Mouse (Mus musculus) testis, adult 2 months (tissue): ENCODE measurements around the gene Arntl2.

ENCODE experiments used
- CTCF ChIP-seq: fragments of 200-500 bp; IDR thresholded peaks from 2 replicates; pipeline ENCODE4 v1.5.1; 2012; ENCODE audit warnings: low read depth, mild to moderate bottlenecking, inconsistent platforms, low read length, moderate library complexity; ENCODE audit not compliant: control insufficient read depth, insufficient read depth, insufficient replicate concordance
- POLR2A ChIP-seq: fragments of 200-500 bp; IDR thresholded peaks from 2 replicates; pipeline ENCODE4 v1.6.1; 2012; ENCODE audit warnings: low read depth, mild to moderate bottlenecking, inconsistent platforms, low read length, moderate library complexity; ENCODE audit not compliant: control insufficient read depth

DNA sequence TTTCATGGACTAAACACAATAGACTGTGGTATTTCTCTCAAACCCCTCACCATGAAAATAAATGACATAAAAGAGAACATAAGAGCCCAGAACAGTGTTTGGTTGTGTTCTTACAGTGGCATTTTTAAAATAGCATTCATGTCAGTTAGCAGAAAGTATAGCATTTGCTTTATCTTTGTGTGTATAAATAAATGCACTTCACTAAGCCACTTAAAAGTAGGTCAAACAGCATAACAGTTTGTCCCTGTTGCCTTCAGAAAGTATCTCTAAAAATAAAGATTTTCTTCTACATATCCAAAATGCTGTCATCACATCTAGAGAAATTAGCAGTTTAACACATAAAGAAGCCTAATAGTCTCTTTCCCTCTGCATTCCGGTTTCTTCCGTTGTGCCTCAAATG lies 61.5 kb downstream of the Arntl2 start:
- no peak for TF ChIP-seq CTCF
- no peak for TF ChIP-seq POLR2A
